Mouse (Mus musculus) forebrain, postnatal 0 days (tissue): ENCODE measurements around the gene Actr6. TPM values are rescaled to one million over a fixed set of nuclear protein-coding genes. Genes with fewer than 3 reads are reported as not detected.

ENCODE experiments used
- ATAC-seq: fragments of 200-750 bp; cut with Nextera tagmentation; 2 replicates; pipeline ENCODE4 v1.8.0; 2017; ENCODE audit warnings: mild to moderate bottlenecking, moderate library complexity
- DNase-seq: peaks from one replicate; pipeline ENCODE4 v3.0.0-alpha.2; 2015
- H3K27ac ChIP-seq: fragments of 300-500 bp; sonication (generic); 2 replicates; pipeline ENCODE4 v1.5.1; 2014; ENCODE audit warnings: low read depth, mild to moderate bottlenecking, antibody characterized with exemption, low read length, moderate library complexity, mixed read lengths
- H3K27me3 ChIP-seq: fragments of 300-500 bp; sonication (generic); 2 replicates; pipeline ENCODE4 v1.6.1; 2014; ENCODE audit warnings: mild to moderate bottlenecking, low read length, mixed read lengths; ENCODE audit not compliant: insufficient read depth
- H3K36me3 ChIP-seq: fragments of 300-500 bp; sonication (generic); 2 replicates; pipeline ENCODE4 v1.6.1; 2014; ENCODE audit warnings: mild to moderate bottlenecking, moderate library complexity; ENCODE audit not compliant: insufficient read depth
- H3K4me1 ChIP-seq: fragments of 300-500 bp; sonication (generic); 2 replicates; pipeline ENCODE4 v1.6.1; 2014; ENCODE audit warnings: antibody characterized with exemption; ENCODE audit not compliant: insufficient read depth
- H3K4me2 ChIP-seq: fragments of 300-500 bp; sonication (generic); 2 replicates; pipeline ENCODE4 v1.6.1; 2014; ENCODE audit warnings: low read depth, mild to moderate bottlenecking, moderate library complexity
- H3K4me3 ChIP-seq: fragments of 300-500 bp; sonication (generic); 2 replicates; pipeline ENCODE4 v1.5.1; 2014; ENCODE audit warnings: low read depth, low read length, mixed read lengths
- H3K9ac ChIP-seq: fragments of 300-500 bp; sonication (generic); 2 replicates; pipeline ENCODE4 v1.6.1; 2014; ENCODE audit warnings: mild to moderate bottlenecking
- H3K9me3 ChIP-seq: fragments of 300-500 bp; sonication (generic); 2 replicates; pipeline ENCODE4 v1.6.1; 2016; ENCODE audit warnings: low read length
- CTCF ChIP-seq: sonication (generic); IDR thresholded peaks from 2 replicates; pipeline ENCODE4 v1.5.1; 2016; ENCODE audit warnings: antibody characterized with exemption, control low read depth, low read depth
- WGBS: fragments of 180-500 bp; shearing (Covaris S2); extraction: QIAGEN DNeasy Blood & Tissue Kit; methylation state at CpG from one replicate; pipeline ENCODE4 v1.1.7; 2014; 5-methylcytosine and 5-hydroxymethylcytosine counted together
- polyA plus RNA-seq: library from polyadenylated mRNA; unstranded; fragments of >200 nt; fragmentation: Nextera tagmentation; extraction: Ambion mirVana; gene quantifications from 2 replicates; pipeline ENCODE4 v1.2.1, GENCODE M21; 2015
- total RNA-seq: library from RNA; depleted of rRNA; stranded (reverse); fragments of >200 nt; gene quantifications from 2 replicates; pipeline ENCODE4 v1.2.3, GENCODE M21; 2014

Actr6 gene
- total and polyA plus RNA-seq, 2 experiments from 2014 or later = 48.8 to 67.9 TPM

DNA sequence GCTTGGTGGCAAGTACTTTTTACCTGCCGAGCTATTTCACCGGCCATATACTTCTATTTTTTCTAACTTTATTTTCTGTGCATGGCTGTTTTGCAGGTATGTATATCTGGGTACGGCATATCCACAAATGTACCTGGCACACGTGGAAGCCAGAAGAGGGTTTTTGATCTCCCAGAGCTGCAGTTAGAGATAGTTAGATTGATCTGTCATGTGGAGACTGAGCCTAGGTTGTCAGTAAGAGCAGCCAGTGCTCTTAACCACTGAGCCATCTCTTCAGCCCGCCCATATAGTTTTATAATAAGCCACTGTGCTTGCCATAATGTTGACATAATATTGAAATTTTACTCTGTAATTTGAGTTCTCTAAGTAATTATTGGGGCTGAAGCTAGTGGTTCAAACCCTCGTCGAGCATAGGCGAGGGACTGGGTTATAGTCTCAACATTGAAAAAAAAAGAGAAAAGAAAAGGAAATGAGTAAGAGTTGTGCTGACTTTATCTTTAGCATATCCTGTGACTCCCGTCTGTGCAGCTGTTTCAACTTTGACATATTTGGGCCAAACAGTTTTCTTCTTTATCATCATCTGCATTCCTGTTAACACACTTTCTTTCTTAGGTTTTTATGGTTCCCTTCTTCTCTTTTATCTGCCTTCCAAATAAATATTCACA, 32.5 kb upstream of the Actr6 start:
- ATAC-seq (no peak), DNase-seq (no peak)
- H3K27ac ChIP-seq = no peak overlapping the region
- H3K36me3 ChIP-seq = no peaks in the 10 kb centered on the region
- 85% methylated on average over 9 of the region's 9 CpGs for WGBS
- H3K9me3 ChIP-seq = no peaks in the 10 kb centered on the region
- TF ChIP-seq CTCF = no peak
- no peak overlapping the region for H3K4me3 ChIP-seq
- H3K4me1 ChIP-seq = no peaks in the 10 kb centered on the region
- no peak overlapping the region for H3K9ac ChIP-seq
- no peaks in the 10 kb centered on the region for H3K27me3 ChIP-seq
- no peak overlapping the region for H3K4me2 ChIP-seq

DNA sequence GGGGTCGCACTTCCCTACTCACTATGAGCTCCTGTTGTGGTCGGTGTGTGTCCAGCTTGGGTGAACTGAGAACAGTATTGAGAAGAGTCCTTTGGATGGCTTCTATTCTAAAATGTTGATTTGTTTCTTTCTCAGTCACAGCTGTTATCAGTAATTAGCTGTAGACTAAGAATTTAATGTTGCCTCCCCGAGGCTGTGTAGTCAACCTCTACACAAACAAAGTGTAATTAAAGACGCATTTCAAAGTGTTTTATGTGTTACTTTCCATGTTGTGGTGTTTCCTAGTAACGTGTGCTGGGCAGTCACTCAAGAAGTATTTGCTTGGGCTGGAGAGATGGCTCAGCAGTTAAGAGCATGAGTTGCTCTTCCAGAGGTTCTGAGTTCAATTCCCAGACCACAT, 28.7 kb upstream of the Actr6 start:
- no peaks in the 10 kb centered on the region for H3K9me3 ChIP-seq
- no peak overlapping the region for H3K4me3 ChIP-seq
- ATAC-seq (no peak), DNase-seq (no peak)
- no peaks in the 10 kb centered on the region for H3K27me3 ChIP-seq
- no peak overlapping the region for H3K4me2 ChIP-seq
- H3K4me1 ChIP-seq = no peaks in the 10 kb centered on the region
- TF ChIP-seq CTCF = no peak
- no peaks in the 10 kb centered on the region for H3K36me3 ChIP-seq
- 70% methylated on average over 5 of the region's 5 CpGs for WGBS
- H3K27ac ChIP-seq = no peak overlapping the region
- H3K9ac ChIP-seq = no peak overlapping the region

DNA sequence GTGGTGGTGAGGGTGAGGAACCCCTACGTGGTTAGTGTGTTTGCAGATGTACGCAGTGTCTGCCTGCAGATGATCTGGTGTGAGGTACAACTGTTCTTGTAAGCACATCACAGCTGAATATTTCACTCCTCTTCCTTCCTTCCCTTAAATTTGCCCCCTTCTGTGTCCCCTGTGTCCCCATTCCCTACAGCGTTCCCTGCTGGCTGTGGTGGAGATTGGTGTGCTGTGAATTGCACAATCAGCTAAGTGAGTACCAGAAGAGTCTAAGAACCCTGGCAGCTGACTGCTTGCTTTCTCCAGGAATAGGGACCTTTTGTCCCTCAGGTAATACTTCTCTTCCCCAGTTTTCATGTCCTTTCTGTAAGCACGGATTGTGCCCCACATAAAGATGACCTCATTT, 23.1 kb upstream of the Actr6 start:
- TF ChIP-seq CTCF = no peak
- H3K4me3 ChIP-seq = no peak overlapping the region
- H3K4me2 ChIP-seq = no peak overlapping the region
- DNase-seq (no peak), ATAC-seq (no peak)
- no peaks in the 10 kb centered on the region for H3K9me3 ChIP-seq
- no peak overlapping the region for H3K9ac ChIP-seq
- no peaks in the 10 kb centered on the region for H3K27me3 ChIP-seq
- no peak overlapping the region for H3K27ac ChIP-seq
- no peaks in the 10 kb centered on the region for H3K4me1 ChIP-seq
- no peaks in the 10 kb centered on the region for H3K36me3 ChIP-seq
- 97% methylated on average over 4 of the region's 4 CpGs for WGBS

DNA sequence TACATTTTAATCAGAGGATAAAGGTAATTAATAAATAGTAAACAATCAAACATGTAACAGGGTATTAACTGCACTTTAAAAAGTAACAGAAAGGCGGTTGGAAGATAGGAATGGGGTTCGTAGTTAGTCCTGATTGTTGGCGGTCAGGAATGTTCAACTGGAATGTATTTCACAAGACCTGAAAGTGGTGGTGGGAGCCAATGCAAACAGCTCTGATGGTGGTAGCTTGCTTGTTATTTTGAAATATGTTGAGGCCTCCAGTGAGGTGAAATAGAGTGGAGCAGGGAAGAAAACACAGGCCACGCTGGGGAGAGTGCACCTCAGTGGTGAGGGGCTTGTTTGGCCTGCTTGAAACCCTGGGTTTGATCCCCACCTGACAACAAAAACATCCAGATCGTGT, 19.0 kb upstream of the Actr6 start:
- ATAC-seq = no peak

DNA sequence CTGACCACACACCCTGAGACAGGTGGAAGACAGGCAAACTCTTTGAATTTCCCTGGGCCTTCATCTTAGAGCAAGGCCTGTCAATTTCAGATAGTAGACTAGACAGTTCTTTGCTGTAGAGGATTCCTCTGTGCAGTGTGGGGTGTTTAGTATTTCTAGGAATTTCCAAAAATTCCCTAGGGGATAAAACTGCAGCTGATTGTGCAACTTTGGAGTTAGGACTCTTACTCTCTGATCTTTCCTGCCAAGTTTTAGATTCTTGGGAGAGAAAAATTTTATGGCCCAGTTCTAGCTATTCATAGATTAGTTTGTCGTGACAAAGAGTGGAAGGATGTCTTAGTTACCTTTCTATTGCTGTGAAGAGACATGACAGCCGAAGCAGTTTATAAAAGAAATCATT, 16.5 kb upstream of the Actr6 start:
- H3K4me2 ChIP-seq = no peak overlapping the region
- H3K9ac ChIP-seq = no peak overlapping the region
- H3K27me3 ChIP-seq = no peaks in the 10 kb centered on the region
- no peak for ATAC-seq
- H3K36me3 ChIP-seq = no peaks in the 10 kb centered on the region
- 93% methylated on average over 2 of the region's 2 CpGs for WGBS
- H3K9me3 ChIP-seq = no peaks in the 10 kb centered on the region
- no peak overlapping the region for H3K4me3 ChIP-seq
- no peak overlapping the region for H3K27ac ChIP-seq
- DNase-seq = no peak
- no peak for TF ChIP-seq CTCF
- peaks cover 6% of the 10 kb centered on the region; the same call in 1 of the 2 replicates for H3K4me1 ChIP-seq

More for the DNA sequence above, 19.0 kb upstream of the Actr6 start:
- no peak overlapping the region for H3K4me2 ChIP-seq
- H3K36me3 ChIP-seq = no peaks in the 10 kb centered on the region
- TF ChIP-seq CTCF = no peak
- no peak for DNase-seq
- H3K27me3 ChIP-seq = no peaks in the 10 kb centered on the region
- H3K27ac ChIP-seq = no peak overlapping the region
- peaks cover 6% of the 10 kb centered on the region; the same call in 1 of the 2 replicates for H3K4me1 ChIP-seq
- H3K9me3 ChIP-seq = no peaks in the 10 kb centered on the region
- no peak overlapping the region for H3K4me3 ChIP-seq
- no peak overlapping the region for H3K9ac ChIP-seq
- WGBS = 85% methylated on average over 5 of the region's 5 CpGs

DNA sequence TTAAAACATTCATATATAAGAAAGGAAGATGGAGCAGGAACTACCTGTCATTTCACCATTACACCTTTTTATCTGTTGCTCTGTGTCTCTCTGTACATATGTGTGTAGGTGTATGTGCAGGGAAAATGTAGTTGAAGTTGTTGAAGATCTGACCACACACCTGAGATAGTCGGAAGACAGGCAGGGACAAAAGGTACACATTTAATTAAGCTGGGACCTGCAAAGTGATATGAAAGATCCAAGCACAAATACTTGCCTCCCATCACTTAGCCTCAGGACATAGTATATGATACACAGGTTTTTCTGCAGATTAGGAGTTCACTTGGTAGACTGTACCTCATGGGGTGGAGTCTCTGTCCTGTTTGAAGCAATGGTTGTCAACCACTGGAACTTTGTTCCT, 15.8 kb upstream of the Actr6 start:
- Histone ChIP-seq H3K36me3 (no peaks in the 10 kb centered on the region), H3K27me3 (no peaks in the 10 kb centered on the region), H3K9ac (no peak overlapping the region), H3K27ac (no peak overlapping the region), H3K4me2 (no peak overlapping the region), H3K9me3 (no peaks in the 10 kb centered on the region), H3K4me1 (peaks cover 6% of the 10 kb centered on the region; the same call in 1 of the 2 replicates), H3K4me3 (no peak overlapping the region)
- ATAC-seq (no peak), DNase-seq (no peak)
- no peak for TF ChIP-seq CTCF
- 94% methylated on average over 1 of the region's 1 CpGs for WGBS

DNA sequence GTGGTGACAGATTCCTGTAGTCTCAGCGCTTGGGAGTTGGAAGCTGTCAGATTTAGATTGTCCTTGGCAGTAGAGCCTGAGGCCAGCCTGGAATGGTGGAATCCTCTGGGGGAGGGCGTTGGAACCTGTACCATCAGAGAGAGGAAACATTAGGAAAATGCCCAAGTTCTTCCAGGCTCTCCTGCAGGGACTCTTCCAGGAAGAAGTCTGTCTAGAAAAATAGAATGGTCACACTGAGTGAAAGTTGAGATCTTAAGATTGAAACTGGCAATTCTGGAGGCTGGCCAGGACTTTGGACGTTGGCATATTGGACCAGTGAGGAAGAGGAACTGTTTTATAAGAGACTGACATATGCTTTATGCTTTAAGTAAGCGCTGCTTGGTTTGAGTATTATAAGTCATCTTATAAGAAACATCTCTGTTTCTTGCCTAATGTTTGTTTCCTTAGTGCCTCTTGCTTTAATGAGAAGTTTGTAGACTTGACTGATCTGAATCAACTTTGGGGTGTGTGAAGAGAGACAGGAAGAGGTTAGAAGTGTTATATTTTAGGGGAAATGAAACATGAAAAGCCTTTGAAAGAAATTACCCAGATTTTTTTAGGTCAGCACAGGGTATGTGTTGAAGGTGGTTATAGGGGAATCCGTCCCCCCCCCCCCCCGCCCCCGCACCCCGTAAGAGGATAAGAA, 15.3 kb upstream of the Actr6 start:
- no peak overlapping the region for H3K4me2 ChIP-seq

More for the DNA sequence above, 15.3 kb upstream of the Actr6 start:
- Histone ChIP-seq H3K9me3 (no peaks in the 10 kb centered on the region), H3K27me3 (no peaks in the 10 kb centered on the region), H3K4me1 (peaks cover 6% of the 10 kb centered on the region; the same call in 1 of the 2 replicates), H3K4me3 (no peak overlapping the region), H3K27ac (no peak overlapping the region), H3K36me3 (no peaks in the 10 kb centered on the region), H3K9ac (no peak overlapping the region)
- 90% methylated on average over 8 of the region's 8 CpGs for WGBS
- ATAC-seq = no peak
- no peak for TF ChIP-seq CTCF
- no peak for DNase-seq
